Mouse (Mus musculus) stomach, postnatal 0 days (tissue): Measurements from ENCODE around the gene Mrpl50.

ENCODE experiments used
- CTCF ChIP-seq: IDR thresholded peaks from 2 replicates; pipeline ENCODE4 v1.5.1; 2016; ENCODE audit warnings: antibody characterized with exemption, low read depth, mild to moderate bottlenecking, moderate library complexity
- EP300 ChIP-seq: optimal IDR thresholded peaks from 2 replicates; pipeline ENCODE3; 2016; ENCODE audit warnings: antibody characterized with exemption

- TF ChIP-seq CTCF (no peak), EP300 (no peak)
Observed at GRCm38 (mm10) chr4:49469435-49470151, 51.3 kb downstream of the Mrpl50 start.
